Comparison of ENCODE assay signal across 21 mouse cellular contexts in the genomic region with DNA sequence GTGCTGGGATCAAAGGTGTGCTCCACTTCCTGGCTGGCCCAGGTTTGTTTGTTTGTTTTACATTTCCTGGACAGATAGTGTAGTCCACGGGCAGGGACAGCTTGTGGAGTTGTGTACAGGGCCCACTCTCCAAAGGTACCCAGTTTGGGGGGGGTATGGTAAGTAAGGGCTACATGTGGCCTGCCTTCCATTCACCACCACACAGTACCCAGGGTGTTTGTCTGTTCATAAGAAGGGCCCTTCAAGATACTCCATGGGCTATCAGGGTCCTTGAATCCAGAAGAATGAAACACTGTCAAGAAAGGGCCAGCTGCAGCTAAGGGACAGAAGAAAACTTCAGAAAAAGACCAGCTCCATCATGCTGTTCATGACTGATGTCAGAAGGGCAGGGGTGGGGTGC.
A peak's percentile ranks its signal among the peaks of the same experiment; 100 is the strongest.
DNase-seq lines count a peak whose midpoint lies in the region; ATAC-seq and TF ChIP-seq lines count a peak whose summit lies in the region.
"Had no signal": no experiment of that assay in that cellular context is flagged by ENCODE, and none has a peak within 500 bp of the region (broad histone marks: within the 10 kb centered on the region; RNA-seq: fewer than 3 reads in every experiment).

No protein-coding gene starts in this region.

- H3K9ac ChIP-seq in lung, embryonic 15.5 days = no peak overlapping the region
- no peak overlapping the region for H3K9ac ChIP-seq in lung, postnatal 0 days (replicated peaks; ENCODE audit: low read depth)
- H3K9ac ChIP-seq: embryonic facial prominence, embryonic 12.5 days; forebrain, embryonic 13.5 days; forebrain, embryonic 15.5 days had no signal

- H3K4me1 ChIP-seq in lung, embryonic 15.5 days = no peaks in the 10 kb centered on the region
- H3K4me1 ChIP-seq in lung, postnatal 0 days (ENCODE audit: insufficient read depth, low read depth, low read length) = no peaks in the 10 kb centered on the region
- H3K4me1 ChIP-seq: embryonic facial prominence, embryonic 10.5 days; embryonic facial prominence, embryonic 12.5 days; forebrain, embryonic 15.5 days had no signal

- H3K27me3 ChIP-seq in lung, embryonic 15.5 days = no peaks in the 10 kb centered on the region
- no peaks in the 10 kb centered on the region for H3K27me3 ChIP-seq in lung, postnatal 0 days (replicated peaks; ENCODE audit: insufficient read depth, low read length)
- H3K27me3 ChIP-seq: CH12.LX; embryonic facial prominence, embryonic 12.5 days; forebrain, embryonic 13.5 days; forebrain, embryonic 15.5 days; Patski had no signal

- 14% methylated on average over 1 of the region's 1 CpGs for WGBS in lung, embryonic 15.5 days
- WGBS in lung, postnatal 0 days = 13% methylated on average over 1 of the region's 1 CpGs

- no peaks in the 10 kb centered on the region for H3K9me3 ChIP-seq in lung, embryonic 15.5 days
- H3K9me3 ChIP-seq in lung, postnatal 0 days (ENCODE audit: low read length) = no peaks in the 10 kb centered on the region; the same call in 1 of the 2 replicates
- H3K9me3 ChIP-seq: embryonic facial prominence, embryonic 10.5 days; embryonic facial prominence, embryonic 12.5 days; forebrain, embryonic 13.5 days; forebrain, embryonic 15.5 days; G1E had no signal

- ATAC-seq in lung, embryonic 15.5 days (ENCODE audit: borderline replicate concordance, extremely low read depth, low FRiP score, low TSS enrichment) = peak; percentile 64; the same call in 1 of the 2 replicates
- ATAC-seq in lung, postnatal 0 days = no peak
- ATAC-seq: activated CD4-positive, CD25-positive, alpha-beta regulatory T cell, adult 4 months; CD4-positive, CD25-positive, alpha-beta regulatory T cell, adult 4 months; forebrain, embryonic 13.5 days; forebrain, embryonic 15.5 days had no signal

- DNase-seq in layer of hippocampus, adult 2 months (ENCODE audit: low spot score in 2 of 2) = no peak
- DNase-seq in layer of hippocampus, postnatal 36 days = no peak
- no peak for DNase-seq in lung, postnatal 25 days (ENCODE audit: low spot score)
- DNase-seq in lung, postnatal 0 days (ENCODE audit: low spot score) = peak; percentile 8
- DNase-seq in lung, postnatal 36 days = no peak
- DNase-seq: adrenal gland, adult 8-10 months; adrenal gland, postnatal 14 days; adrenal gland, postnatal 36 days; B cell, adult 2 months; cerebellum, adult 11-12 months; cerebellum, adult 9-10 months had no signal

- TF ChIP-seq EP300 in lung, postnatal 0 days (IDR thresholded peaks at IDR 0.05) = no peak

- peak overlapping the region; percentile 89 for H3K27ac ChIP-seq in layer of hippocampus, adult 2 months
- H3K27ac ChIP-seq in lung, embryonic 15.5 days = no peak overlapping the region
- H3K27ac ChIP-seq in lung, postnatal 0 days (ENCODE audit: low read length) = no peak overlapping the region
- H3K27ac ChIP-seq: embryonic facial prominence, embryonic 10.5 days; embryonic facial prominence, embryonic 12.5 days; forebrain, embryonic 13.5 days had no signal

- no peaks in the 10 kb centered on the region for H3K36me3 ChIP-seq in lung, embryonic 15.5 days
- no peaks in the 10 kb centered on the region for H3K36me3 ChIP-seq in lung, postnatal 0 days (ENCODE audit: insufficient read depth, low read length)
- H3K36me3 ChIP-seq: embryonic facial prominence, embryonic 10.5 days; embryonic facial prominence, embryonic 12.5 days; forebrain, embryonic 15.5 days; G1E had no signal

- H3K4me3 ChIP-seq in layer of hippocampus, adult 2 months = no peak overlapping the region
- H3K4me3 ChIP-seq in lung, embryonic 15.5 days = no peak overlapping the region
- no peak overlapping the region for H3K4me3 ChIP-seq in lung, postnatal 0 days (ENCODE audit: low read depth, low read length)
- H3K4me3 ChIP-seq: embryonic facial prominence, embryonic 10.5 days; embryonic facial prominence, embryonic 12.5 days; forebrain, embryonic 13.5 days; forebrain, embryonic 15.5 days had no signal

- H3K4me2 ChIP-seq in lung, embryonic 15.5 days = no peak overlapping the region
- no peak overlapping the region for H3K4me2 ChIP-seq in lung, postnatal 0 days (replicated peaks; ENCODE audit: low read depth, low read length)
- H3K4me2 ChIP-seq: embryonic facial prominence, embryonic 12.5 days; forebrain, embryonic 13.5 days; forebrain, embryonic 15.5 days had no signal

- no peak for TF ChIP-seq CTCF in layer of hippocampus, adult 2 months (conservative IDR thresholded peaks at IDR 0.05)
- no peak for TF ChIP-seq CTCF in lung, postnatal 0 days (IDR thresholded peaks at IDR 0.05)
